Mouse (Mus musculus) stomach, embryonic 14.5 days (tissue): ENCODE results near the gene Tent4b. TPM values are rescaled to one million over a fixed set of nuclear protein-coding genes. Genes with fewer than 3 reads are reported as not detected.
A peak's percentile ranks its signal among the peaks of the same experiment; 100 is the strongest.

Source experiments
- ATAC-seq: fragments of 200-750 bp; cut with Nextera tagmentation; 2 replicates; pipeline ENCODE4 v1.8.0; 2017; ENCODE audit warnings: low read depth, moderate TSS enrichment; ENCODE audit not compliant: insufficient number of reproducible peaks, insufficient read depth, low FRiP score
- H3K27ac ChIP-seq: fragments of 300-500 bp; sonication (generic); 2 replicates; pipeline ENCODE4 v1.5.1; 2014; ENCODE audit warnings: mild to moderate bottlenecking, low read length, moderate library complexity, mixed read lengths
- H3K27me3 ChIP-seq: fragments of 300-500 bp; sonication (generic); 2 replicates; pipeline ENCODE4 v1.6.1; 2014; ENCODE audit warnings: low read length, control low read depth, mixed read lengths; ENCODE audit not compliant: control insufficient read depth, insufficient read depth
- H3K36me3 ChIP-seq: fragments of 300-500 bp; sonication (generic); 2 replicates; pipeline ENCODE4 v1.6.1; 2014; ENCODE audit warnings: mild to moderate bottlenecking, control low read depth, low read length, moderate library complexity, mixed read lengths; ENCODE audit not compliant: control insufficient read depth, insufficient read depth
- H3K4me1 ChIP-seq: fragments of 300-500 bp; sonication (generic); 2 replicates; pipeline ENCODE4 v1.6.1; 2014; ENCODE audit warnings: low read length, control low read depth, mixed read lengths; ENCODE audit not compliant: control insufficient read depth, insufficient read depth
- H3K4me2 ChIP-seq: fragments of 300-500 bp; sonication (generic); replicated peaks from 2 replicates; pipeline ENCODE4 v1.6.1; 2014; ENCODE audit warnings: low read depth, low read length, control low read depth
- H3K4me3 ChIP-seq: fragments of 300-500 bp; sonication (generic); 2 replicates; pipeline ENCODE4 v1.5.1; 2014; ENCODE audit warnings: low read depth, low read length, control low read depth
- H3K9ac ChIP-seq: fragments of 300-500 bp; sonication (generic); replicated peaks from 2 replicates; pipeline ENCODE4 v1.6.1; 2014; ENCODE audit warnings: low read depth, mild to moderate bottlenecking, control low read depth, low read length, moderate library complexity, mixed read lengths
- H3K9me3 ChIP-seq: fragments of 300-500 bp; sonication (generic); 2 replicates; pipeline ENCODE4 v1.6.1; 2016; ENCODE audit warnings: low read depth, low read length, control low read depth; ENCODE audit not compliant: control insufficient read depth
- WGBS: fragments of 180-500 bp; shearing (Covaris S2); extraction: QIAGEN DNeasy Blood & Tissue Kit; methylation state at CpG from one replicate; pipeline ENCODE4 v1.1.7; 2014; 5-methylcytosine and 5-hydroxymethylcytosine counted together
- polyA plus RNA-seq: library from polyadenylated mRNA; unstranded; fragments of >200 nt; fragmentation: Nextera tagmentation; extraction: Ambion mirVana; gene quantifications from 2 replicates; pipeline ENCODE4 v1.2.1, GENCODE M21; 2014

The Tent4b gene
- polyA plus RNA-seq, 1 experiment from 2014 or later = 12.5 TPM

GRCm38 (mm10) chr8:88273051-88273430, 74.0 kb downstream of the Tent4b start:
- Histone ChIP-seq H3K36me3 (no peaks in the 10 kb centered on the region), H3K4me1 (peaks cover 9% of the 10 kb centered on the region; the same call in 1 of the 2 replicates), H3K9ac (peak overlapping the region; percentile 40; the same call in 1 of the 2 replicates), H3K4me2 (peak overlapping the region; percentile 95), H3K27me3 (peaks cover 11% of the 10 kb centered on the region; the same call in 1 of the 2 replicates), H3K27ac (no peak overlapping the region), H3K9me3 (no peaks in the 10 kb centered on the region), H3K4me3 (no peak overlapping the region)
- no peak for ATAC-seq
- 75% methylated on average over 7 of the region's 7 CpGs for WGBS

DNA sequence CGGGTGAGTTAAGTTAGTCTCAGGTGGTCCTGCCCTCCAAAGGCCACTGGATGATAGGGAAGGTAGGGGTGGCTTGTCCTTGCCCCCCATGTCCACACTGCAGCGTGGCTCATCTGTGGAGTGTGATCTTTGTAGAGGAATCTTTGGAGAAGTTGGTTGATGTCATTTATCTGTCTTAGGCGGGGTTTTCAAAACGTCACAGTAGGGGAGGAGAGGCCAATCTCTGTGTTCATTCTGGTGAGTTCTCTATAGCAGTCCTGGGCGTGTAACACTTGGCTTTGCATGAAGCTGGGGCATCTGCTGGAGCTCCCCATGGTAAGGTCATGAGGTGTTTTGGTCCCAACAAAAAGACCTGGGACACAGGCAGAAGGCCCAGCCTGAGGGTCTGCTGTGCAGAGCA, 75.1 kb downstream of the Tent4b start:
- Histone ChIP-seq H3K4me3 (no peak overlapping the region), H3K36me3 (no peaks in the 10 kb centered on the region), H3K27me3 (peaks cover 11% of the 10 kb centered on the region; the same call in 1 of the 2 replicates), H3K9me3 (no peaks in the 10 kb centered on the region), H3K27ac (no peak overlapping the region), H3K9ac (no peak overlapping the region), H3K4me1 (peaks cover 9% of the 10 kb centered on the region; the same call in 1 of the 2 replicates), H3K4me2 (no peak overlapping the region)
- 88% methylated on average over 5 of the region's 5 CpGs for WGBS
- no peak for ATAC-seq

GRCm38 (mm10) chr8:88279220-88279619, 80.2 kb downstream of the Tent4b start:
- Histone ChIP-seq H3K27me3 (no peaks in the 10 kb centered on the region), H3K4me2 (no peak overlapping the region), H3K4me3 (no peak overlapping the region), H3K36me3 (no peaks in the 10 kb centered on the region), H3K9ac (no peak overlapping the region), H3K27ac (no peak overlapping the region), H3K4me1 (no peaks in the 10 kb centered on the region; the same call in 1 of the 2 replicates), H3K9me3 (no peaks in the 10 kb centered on the region)
- no peak for ATAC-seq
- 43% methylated on average over 5 of the region's 5 CpGs for WGBS

DNA sequence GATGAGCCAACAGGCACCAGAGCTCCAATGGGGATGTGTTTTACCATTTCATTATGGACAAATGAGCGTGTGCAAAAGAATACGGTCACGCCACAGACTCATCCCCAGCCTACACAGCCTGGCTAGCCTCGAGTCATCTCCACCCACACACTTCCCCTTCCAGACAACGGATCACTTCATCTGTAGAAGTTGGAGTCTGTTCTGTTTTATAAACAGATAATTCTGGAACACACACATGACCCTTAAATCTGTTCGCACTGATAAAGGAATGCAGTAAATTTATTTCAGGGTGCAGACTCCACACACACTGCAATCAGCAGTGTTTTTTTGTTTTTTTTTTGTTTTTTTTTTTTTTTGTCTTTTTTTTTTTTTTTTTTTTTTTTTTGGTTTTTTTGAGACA, 80.7 kb downstream of the Tent4b start:
- WGBS = 70% methylated on average over 6 of the region's 6 CpGs
- H3K36me3 ChIP-seq = no peaks in the 10 kb centered on the region
- no peaks in the 10 kb centered on the region for H3K9me3 ChIP-seq
- no peak overlapping the region for H3K27ac ChIP-seq
- peak; percentile 60; the same call in 1 of the 2 replicates for ATAC-seq
- no peaks in the 10 kb centered on the region for H3K27me3 ChIP-seq
- no peaks in the 10 kb centered on the region; the same call in 1 of the 2 replicates for H3K4me1 ChIP-seq
- H3K4me3 ChIP-seq = no peak overlapping the region
- H3K9ac ChIP-seq = no peak overlapping the region
- no peak overlapping the region for H3K4me2 ChIP-seq

GRCm38 (mm10) chr8:88280904-88281303, 81.9 kb downstream of the Tent4b start:
- H3K27ac ChIP-seq = no peak overlapping the region
- no peak overlapping the region for H3K4me2 ChIP-seq
- no peak for ATAC-seq
- H3K4me1 ChIP-seq = no peaks in the 10 kb centered on the region; the same call in 1 of the 2 replicates
- WGBS = 79% methylated on average over 7 of the region's 7 CpGs
- no peak overlapping the region for H3K9ac ChIP-seq
- no peaks in the 10 kb centered on the region for H3K9me3 ChIP-seq
- H3K27me3 ChIP-seq = no peaks in the 10 kb centered on the region
- H3K36me3 ChIP-seq = no peaks in the 10 kb centered on the region
- H3K4me3 ChIP-seq = no peak overlapping the region

DNA sequence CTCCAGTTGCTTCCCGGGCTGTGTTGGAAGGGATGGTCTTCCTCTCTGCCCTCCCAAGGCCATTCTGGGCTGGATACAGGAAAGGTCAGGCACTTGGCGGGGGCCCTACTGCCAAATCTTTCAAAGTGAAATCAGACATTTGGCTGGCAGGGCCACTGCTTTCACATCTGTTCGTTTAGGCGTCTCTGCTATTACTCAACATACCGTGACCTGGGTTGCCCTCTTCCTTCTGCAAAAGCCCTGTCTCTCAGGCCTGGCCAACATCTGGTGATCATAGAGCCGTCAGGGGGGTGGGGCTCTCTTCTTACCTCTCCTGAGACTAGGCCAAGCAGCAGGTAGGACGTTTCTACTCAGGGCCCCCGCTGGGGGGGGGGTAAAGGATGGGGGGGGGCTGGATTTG, 83.7 kb downstream of the Tent4b start:
- no peak for ATAC-seq
- 21% methylated on average over 8 of the region's 8 CpGs for WGBS
- H3K27ac ChIP-seq = no peak overlapping the region

DNA sequence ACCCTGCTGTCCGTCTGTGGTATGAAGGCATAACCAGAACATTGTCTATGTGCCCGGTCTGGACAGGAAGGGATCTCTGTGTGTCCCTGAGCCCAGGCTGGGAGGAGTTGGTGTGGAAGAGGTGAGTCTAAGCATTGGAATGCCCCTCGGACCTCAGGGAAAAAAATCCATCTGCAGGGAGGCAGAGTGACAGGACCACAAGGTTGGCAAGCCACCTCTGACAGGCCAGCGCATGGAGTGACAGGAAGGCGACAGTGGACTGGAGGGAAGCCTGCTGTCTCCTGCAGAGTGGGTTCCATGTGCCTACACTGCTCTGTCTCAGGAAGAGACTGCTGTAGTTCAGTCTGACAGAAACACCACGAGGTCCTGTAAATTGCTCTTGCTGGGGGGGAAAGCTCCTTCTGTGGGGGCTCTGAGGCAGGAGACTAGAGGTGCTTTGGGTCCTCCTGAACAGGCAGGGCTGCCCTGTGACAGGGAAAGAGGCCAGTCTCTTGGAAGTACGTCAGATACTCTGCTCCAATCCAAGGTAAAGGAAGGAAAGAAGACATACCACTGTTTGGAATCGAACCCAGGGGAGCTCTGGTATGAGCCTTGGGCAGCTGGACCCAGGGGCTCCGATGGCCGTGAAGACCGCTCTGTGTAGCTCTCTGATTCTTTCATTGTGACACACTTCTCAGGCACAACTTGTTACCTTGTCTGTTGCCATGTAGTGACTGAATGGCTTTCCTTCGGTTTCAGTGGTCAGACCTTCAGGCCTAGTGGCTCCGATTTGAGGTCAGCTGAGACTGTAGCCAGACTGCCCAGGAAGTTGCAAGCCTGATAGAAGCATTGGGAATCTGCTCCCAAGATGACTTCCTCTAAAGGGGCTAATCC, 84.5 kb downstream of the Tent4b start:
- Histone ChIP-seq H3K4me3 (no peak overlapping the region), H3K9me3 (no peaks in the 10 kb centered on the region), H3K4me2 (no peak overlapping the region), H3K27ac (no peak overlapping the region), H3K36me3 (no peaks in the 10 kb centered on the region), H3K4me1 (no peaks in the 10 kb centered on the region; the same call in 1 of the 2 replicates), H3K27me3 (no peaks in the 10 kb centered on the region), H3K9ac (no peak overlapping the region)
- 79% methylated on average over 13 of the region's 13 CpGs for WGBS
- no peak for ATAC-seq

More for the DNA sequence above, 83.7 kb downstream of the Tent4b start:
- H3K9me3 ChIP-seq = no peaks in the 10 kb centered on the region
- H3K9ac ChIP-seq = no peak overlapping the region
- no peaks in the 10 kb centered on the region for H3K27me3 ChIP-seq
- no peak overlapping the region for H3K4me2 ChIP-seq
- no peaks in the 10 kb centered on the region; the same call in 1 of the 2 replicates for H3K4me1 ChIP-seq
- H3K4me3 ChIP-seq = no peak overlapping the region
- no peaks in the 10 kb centered on the region for H3K36me3 ChIP-seq

GRCm38 (mm10) chr8:88284738-88285137, 85.7 kb downstream of the Tent4b start:
- no peak; the same call in 1 of the 2 replicates for ATAC-seq
- H3K36me3 ChIP-seq = no peaks in the 10 kb centered on the region

More at GRCm38 (mm10) chr8:88284738-88285137, 85.7 kb downstream of the Tent4b start:
- H3K9me3 ChIP-seq = no peaks in the 10 kb centered on the region
- no peaks in the 10 kb centered on the region for H3K27me3 ChIP-seq
- no peak overlapping the region for H3K4me3 ChIP-seq
- WGBS = 42% methylated on average over 7 of the region's 7 CpGs
- H3K27ac ChIP-seq = no peak overlapping the region
- H3K9ac ChIP-seq = no peak overlapping the region
- no peak overlapping the region for H3K4me2 ChIP-seq
- no peaks in the 10 kb centered on the region; the same call in 1 of the 2 replicates for H3K4me1 ChIP-seq
